Mouse (Mus musculus) embryonic facial prominence, embryonic 14.5 days (tissue): ENCODE results near the gene Tspyl3. TPM values are rescaled to one million over a fixed set of nuclear protein-coding genes. Genes with fewer than 3 reads are reported as not detected.
A peak's percentile ranks its signal among the peaks of the same experiment; 100 is the strongest.

Experiments used
- ATAC-seq: fragments of 200-750 bp; cut with Nextera tagmentation; 2 replicates; pipeline ENCODE4 v1.8.0; 2017; ENCODE audit warnings: low read depth, moderate number of reproducible peaks, moderate TSS enrichment
- DNase-seq: peaks from one replicate; pipeline ENCODE4 v3.0.0-alpha.2; 2015; ENCODE audit warnings: low spot score
- H3K27ac ChIP-seq: fragments of 300-500 bp; sonication (generic); replicated peaks from 2 replicates; pipeline ENCODE4 v1.5.1; 2014; ENCODE audit warnings: low read depth, mild to moderate bottlenecking, low read length, moderate library complexity
- H3K27me3 ChIP-seq: fragments of 300-500 bp; sonication (generic); replicated peaks from 2 replicates; pipeline ENCODE4 v1.6.1; 2014; ENCODE audit warnings: low read length; ENCODE audit not compliant: control insufficient read depth, insufficient read depth
- H3K36me3 ChIP-seq: fragments of 300-500 bp; sonication (generic); 2 replicates; pipeline ENCODE4 v1.6.1; 2014; ENCODE audit warnings: low read length, mixed read lengths; ENCODE audit not compliant: control insufficient read depth, insufficient read depth
- H3K4me1 ChIP-seq: fragments of 300-500 bp; sonication (generic); 2 replicates; pipeline ENCODE4 v1.6.1; 2014; ENCODE audit warnings: antibody characterized with exemption, low read length; ENCODE audit not compliant: control insufficient read depth, insufficient read depth
- H3K4me2 ChIP-seq: fragments of 300-500 bp; sonication (generic); 2 replicates; pipeline ENCODE4 v1.6.1; 2014; ENCODE audit warnings: low read depth, mild to moderate bottlenecking, low read length, moderate library complexity, mixed read lengths
- H3K4me3 ChIP-seq: fragments of 300-500 bp; sonication (generic); 2 replicates; pipeline ENCODE4 v1.5.1; 2014; ENCODE audit warnings: low read depth, mild to moderate bottlenecking, low read length
- H3K9ac ChIP-seq: fragments of 300-500 bp; sonication (generic); 2 replicates; pipeline ENCODE4 v1.6.1; 2014; ENCODE audit warnings: low read depth, mild to moderate bottlenecking, low read length, moderate library complexity, mixed read lengths
- H3K9me3 ChIP-seq: fragments of 300-500 bp; sonication (generic); 2 replicates; pipeline ENCODE4 v1.6.1; 2016; ENCODE audit warnings: low read length; ENCODE audit not compliant: control insufficient read depth
- whole genome bisulfite sequencing: fragments of 180-500 bp; shearing (Covaris S2); extraction: QIAGEN DNeasy Blood & Tissue Kit; methylation state at CpG from one replicate; pipeline ENCODE4 v1.1.7; 2014; 5-methylcytosine and 5-hydroxymethylcytosine counted together
- polyA plus RNA-seq: library from polyadenylated mRNA; unstranded; fragments of >200 nt; fragmentation: Nextera tagmentation; extraction: Ambion mirVana; gene quantifications from 2 replicates; pipeline ENCODE4 v1.2.1, GENCODE M21; 2014

Tspyl3 gene
- polyA plus RNA-seq, 1 experiment from 2014 or later = 12.0 TPM

GRCm38 (mm10) chr2:153259030-153259863, 34.0 kb upstream of the Tspyl3 start:
- Histone ChIP-seq H3K4me2 (no peak overlapping the region), H3K27ac (no peak overlapping the region), H3K9me3 (no peaks in the 10 kb centered on the region), H3K9ac (no peak overlapping the region), H3K27me3 (no peaks in the 10 kb centered on the region), H3K4me1 (no peaks in the 10 kb centered on the region), H3K36me3 (peaks cover 34% of the 10 kb centered on the region), H3K4me3 (no peak overlapping the region)
- DNase-seq (no peak), ATAC-seq (no peak)
- 79% methylated on average over 12 of the region's 12 CpGs for WGBS

GRCm38 (mm10) chr2:153256604-153257003, 31.4 kb upstream of the Tspyl3 start:
- 91% methylated on average over 2 of the region's 2 CpGs for WGBS
- Histone ChIP-seq H3K4me1 (no peaks in the 10 kb centered on the region), H3K27me3 (no peaks in the 10 kb centered on the region), H3K9me3 (no peaks in the 10 kb centered on the region), H3K4me3 (no peak overlapping the region), H3K9ac (no peak overlapping the region), H3K4me2 (no peak overlapping the region), H3K36me3 (peaks cover 32% of the 10 kb centered on the region), H3K27ac (no peak overlapping the region)
- DNase-seq = no peak
- ATAC-seq = no peak

- no peaks in the 10 kb centered on the region for H3K4me1 ChIP-seq
- WGBS = 89% methylated on average over 5 of the region's 5 CpGs
- no peaks in the 10 kb centered on the region for H3K27me3 ChIP-seq
- H3K9me3 ChIP-seq = no peaks in the 10 kb centered on the region
- H3K4me3 ChIP-seq = no peak overlapping the region
- no peak for ATAC-seq
- no peak overlapping the region for H3K9ac ChIP-seq
- no peak for DNase-seq
- H3K4me2 ChIP-seq = no peak overlapping the region
- no peak overlapping the region for H3K27ac ChIP-seq
- H3K36me3 ChIP-seq = peaks cover 67% of the 10 kb centered on the region
Measured at GRCm38 (mm10) chr2:153249751-153250150, 24.5 kb upstream of the Tspyl3 start.

GRCm38 (mm10) chr2:153242156-153242555, 16.9 kb upstream of the Tspyl3 start:
- WGBS = 56% methylated on average over 6 of the region's 6 CpGs
- no peak for DNase-seq

GRCm38 (mm10) chr2:153241250-153242014, 16.2 kb upstream of the Tspyl3 start, which contains the start of the genes Plagl2 and Pofut1:
Plagl2 (minus strand) TSS chr2:153241426.
Pofut1 (plus strand) TSS chr2:153241533.
- peak within 1 kb of the TSS; percentile 92 for H3K4me2 ChIP-seq
- peaks cover 21% of the 10 kb centered on the region for H3K4me1 ChIP-seq
- peaks cover 22% of the 10 kb centered on the region for H3K36me3 ChIP-seq
- peak within 1 kb of the TSS; percentile 97 for H3K4me3 ChIP-seq
- peak; percentile 95 for DNase-seq
- H3K9ac ChIP-seq = peak within 1 kb of the TSS; percentile 98
- no peaks in the 10 kb centered on the region for H3K9me3 ChIP-seq
- peak within 1 kb of the TSS; percentile 93 for H3K27ac ChIP-seq
- WGBS = 2% methylated on average over 16 of the region's 72 CpGs
- no peaks in the 10 kb centered on the region for H3K27me3 ChIP-seq
- ATAC-seq = peak; percentile 96

More at GRCm38 (mm10) chr2:153242156-153242555, 16.9 kb upstream of the Tspyl3 start:
- Histone ChIP-seq H3K9me3 (no peaks in the 10 kb centered on the region), H3K27ac (peak overlapping the region; percentile 93), H3K4me1 (peaks cover 21% of the 10 kb centered on the region), H3K27me3 (no peaks in the 10 kb centered on the region), H3K4me3 (peak overlapping the region; percentile 97), H3K36me3 (peaks cover 22% of the 10 kb centered on the region), H3K9ac (peak overlapping the region; percentile 98), H3K4me2 (peak overlapping the region; percentile 92)
- no peak for ATAC-seq

GRCm38 (mm10) chr2:153240701-153241235, 15.5 kb upstream of the Tspyl3 start:
- Histone ChIP-seq H3K4me1 (peaks cover 21% of the 10 kb centered on the region), H3K4me3 (peak overlapping the region; percentile 97), H3K27ac (peak overlapping the region; percentile 93), H3K27me3 (no peaks in the 10 kb centered on the region), H3K9ac (peak overlapping the region; percentile 98), H3K36me3 (peaks cover 21% of the 10 kb centered on the region), H3K9me3 (no peaks in the 10 kb centered on the region), H3K4me2 (peak overlapping the region; percentile 92)
- ATAC-seq = peak; percentile 51
- no peak for DNase-seq
- under 1% methylated on average over 17 of the region's 33 CpGs for WGBS

- H3K9ac ChIP-seq = peak overlapping the region; percentile 98
- H3K27me3 ChIP-seq = no peaks in the 10 kb centered on the region
- 3% methylated on average over 16 of the region's 22 CpGs for WGBS
- DNase-seq (peak; percentile 52), ATAC-seq (no peak)
- H3K4me3 ChIP-seq = peak overlapping the region; percentile 97
- H3K4me1 ChIP-seq = peaks cover 21% of the 10 kb centered on the region
- peak overlapping the region; percentile 92 for H3K4me2 ChIP-seq
- no peaks in the 10 kb centered on the region for H3K9me3 ChIP-seq
- peaks cover 21% of the 10 kb centered on the region for H3K36me3 ChIP-seq
- H3K27ac ChIP-seq = peak overlapping the region; percentile 93
Measured at GRCm38 (mm10) chr2:153239860-153240480, 14.7 kb upstream of the Tspyl3 start.
